Mouse (Mus musculus) liver, adult 2 months (tissue): ENCODE data around the gene Nrm.

Source experiments
- CTCF ChIP-seq: fragments of 200-500 bp; IDR thresholded peaks from 2 replicates; pipeline ENCODE4 v1.5.1; 2011; ENCODE audit warnings: low read depth, low read length, control low read depth
- POLR2A ChIP-seq: fragments of 200-500 bp; IDR thresholded peaks from 2 replicates; pipeline ENCODE4 v1.6.1; 2011; ENCODE audit warnings: low read length, control low read depth; ENCODE audit not compliant: insufficient read depth; ENCODE audit errors: extremely low read depth

DNA sequence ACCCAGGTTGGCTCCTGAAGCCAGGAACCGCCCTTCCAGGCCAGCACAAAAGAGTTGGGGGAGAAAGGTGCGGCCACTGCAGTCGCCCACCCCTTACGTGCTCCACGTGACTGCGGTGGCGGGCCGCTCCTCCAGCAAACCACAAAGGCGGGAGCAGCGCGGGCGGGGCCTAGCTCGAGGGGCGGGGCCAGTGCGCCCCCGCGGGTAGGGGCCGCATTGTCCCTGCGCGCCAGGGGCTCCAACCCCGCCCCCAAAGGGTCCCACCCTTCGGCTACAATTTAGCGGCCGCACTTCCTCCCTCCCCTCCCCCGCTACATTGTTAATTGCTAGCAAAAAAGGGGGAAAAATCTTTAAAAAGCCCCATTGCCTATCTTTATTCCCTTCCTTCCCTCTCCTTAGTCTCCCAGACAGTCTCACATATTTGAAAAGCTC lies 24.1 kb upstream of the Nrm start:
- TF ChIP-seq POLR2A (no peak), CTCF (no peak)
